Mouse (Mus musculus) erythroblast, embryonic 14.5 days (primary cell): Measurements from ENCODE around the gene Gm13889.

Source experiments
- GATA1 ChIP-seq: IDR thresholded peaks from 2 replicates; pipeline ENCODE4 v1.6.1; 2012; ENCODE audit warnings: low read length, inconsistent platforms, mixed read lengths
- TAL1 ChIP-seq: IDR thresholded peaks from 3 replicates; pipeline ENCODE4 v1.6.1; 2012; ENCODE audit warnings: low read length, inconsistent platforms, mixed read lengths

DNA sequence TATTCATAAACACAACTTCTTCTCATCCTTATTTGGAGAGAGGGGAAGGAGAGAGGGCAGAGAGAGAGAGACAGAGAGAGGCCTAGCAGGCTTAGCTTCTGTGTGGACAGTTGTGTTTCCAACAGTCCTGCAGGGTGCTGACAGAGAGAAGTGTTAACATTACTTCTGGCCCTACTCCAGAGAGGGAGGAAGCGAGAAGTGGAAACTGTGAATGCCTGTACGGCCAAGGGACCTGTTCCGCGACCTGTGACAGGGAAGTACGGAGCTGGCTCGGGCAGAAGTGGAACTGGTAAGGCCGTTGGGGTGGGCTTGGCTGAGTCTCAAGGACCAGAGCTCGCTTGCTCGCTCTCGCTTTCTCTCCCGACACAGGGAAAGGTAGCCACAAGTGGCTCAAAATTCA lies 15.3 kb downstream of the Gm13889 start:
- TF ChIP-seq TAL1 (no peak), GATA1 (no peak)
